Mouse (Mus musculus) cerebellum, adult (tissue): ENCODE measurements around the gene Prkch.

Experiments used
- ATAC-seq: cut with Nextera tagmentation; 2 replicates; pipeline ENCODE4 v1.9.2; 2017; ENCODE audit warnings: mild to moderate bottlenecking, moderate library complexity, mixed read lengths; ENCODE audit not compliant: insufficient number of reproducible peaks, low FRiP score, low TSS enrichment

Gene Prkch

GRCm38 (mm10) chr12:73736931-73737330 lies 152.3 kb downstream of the Prkch start:
- ATAC-seq = no peak

- no peak for ATAC-seq
Measured at GRCm38 (mm10) chr12:73739611-73740219, 155.1 kb downstream of the Prkch start.

- ATAC-seq = no peak
Measured at GRCm38 (mm10) chr12:73742577-73742976, 158.0 kb downstream of the Prkch start.

GRCm38 (mm10) chr12:73743087-73743486 lies 158.5 kb downstream of the Prkch start:
- no peak for ATAC-seq

- ATAC-seq = no peak
Measured at GRCm38 (mm10) chr12:73746072-73746471, 161.5 kb downstream of the Prkch start.

GRCm38 (mm10) chr12:73748373-73748772 lies 163.8 kb downstream of the Prkch start:
- no peak for ATAC-seq

GRCm38 (mm10) chr12:73754476-73755150 lies 170.0 kb downstream of the Prkch start:
- ATAC-seq = no peak

GRCm38 (mm10) chr12:73755646-73756045 lies 171.1 kb downstream of the Prkch start:
- no peak for ATAC-seq

- ATAC-seq = no peak
Measured at GRCm38 (mm10) chr12:73756527-73756926, 171.9 kb downstream of the Prkch start.

GRCm38 (mm10) chr12:73762001-73762400 lies 177.4 kb downstream of the Prkch start:
- no peak for ATAC-seq

GRCm38 (mm10) chr12:73762762-73763161 lies 178.2 kb downstream of the Prkch start:
- ATAC-seq = no peak

- no peak for ATAC-seq
Measured at GRCm38 (mm10) chr12:73764649-73765525, 180.3 kb downstream of the Prkch start.

GRCm38 (mm10) chr12:73766152-73766551 lies 181.6 kb downstream of the Prkch start:
- no peak for ATAC-seq

GRCm38 (mm10) chr12:73768788-73769187 lies 184.2 kb downstream of the Prkch start:
- no peak for ATAC-seq

- no peak for ATAC-seq
Measured at GRCm38 (mm10) chr12:73769536-73769935, 184.9 kb downstream of the Prkch start.

GRCm38 (mm10) chr12:73770771-73771170 lies 186.2 kb downstream of the Prkch start:
- ATAC-seq = no peak

GRCm38 (mm10) chr12:73774793-73775385 lies 190.3 kb downstream of the Prkch start:
- no peak for ATAC-seq

- ATAC-seq = no peak
Measured at GRCm38 (mm10) chr12:73776401-73776945, 191.9 kb downstream of the Prkch start.

- no peak for ATAC-seq
Measured at GRCm38 (mm10) chr12:73777673-73778072, 193.1 kb downstream of the Prkch start.
